Mouse (Mus musculus) B cell, adult 2 months (primary cell): ENCODE results near the gene Papss2.
"Not testable (repeated sequence)": the region's sequence is repeated elsewhere in the genome, so short reads cannot be mapped to it uniquely, and the experiment has no call there.

Experiments
- DNase-seq, 2 experiments: peaks; one replicate each; pipeline ENCODE4 v3.0.0; 2022

Gene Papss2

DNA sequence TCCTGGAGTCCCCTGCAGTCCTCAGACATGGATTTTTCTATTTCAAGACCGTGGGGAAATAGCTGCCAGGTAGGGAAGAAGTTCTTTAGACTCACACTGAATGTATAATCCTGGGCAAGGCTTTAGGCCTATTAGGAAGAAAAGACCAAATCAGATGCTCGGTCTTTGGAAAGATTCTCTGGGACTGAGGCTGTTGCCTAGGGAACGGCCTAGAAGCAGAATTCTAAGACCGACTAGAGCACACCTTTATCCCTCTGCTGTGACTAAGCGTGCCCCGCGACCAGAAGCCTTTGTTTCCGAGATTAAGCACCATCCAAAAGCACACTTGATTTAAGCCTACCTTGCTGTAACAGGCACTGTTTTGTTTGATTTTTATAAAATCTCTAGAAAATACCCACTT lies 46.4 kb downstream of the Papss2 start:
- DNase-seq, result no peak

DNA sequence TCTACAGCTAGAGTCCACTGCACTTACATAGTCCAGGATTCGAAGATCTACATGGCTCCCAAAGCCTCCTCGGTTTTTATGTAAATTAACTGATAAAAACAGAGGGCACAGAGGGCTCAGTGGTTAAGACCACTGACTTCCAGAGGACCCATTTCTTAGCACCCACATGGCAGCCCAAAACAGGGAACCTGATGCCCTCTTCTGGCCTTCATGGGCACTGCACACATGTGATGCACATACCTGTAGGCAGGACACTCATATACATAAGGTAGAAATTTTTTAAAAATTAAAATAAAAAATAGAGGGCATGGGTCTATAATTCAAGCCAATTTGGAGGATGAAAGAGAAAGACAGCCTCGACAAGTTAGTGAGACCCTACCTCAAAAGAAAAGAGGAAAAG lies 48.1 kb downstream of the Papss2 start:
- peak in 1 of 2 experiments; percentile 4 for DNase-seq

DNA sequence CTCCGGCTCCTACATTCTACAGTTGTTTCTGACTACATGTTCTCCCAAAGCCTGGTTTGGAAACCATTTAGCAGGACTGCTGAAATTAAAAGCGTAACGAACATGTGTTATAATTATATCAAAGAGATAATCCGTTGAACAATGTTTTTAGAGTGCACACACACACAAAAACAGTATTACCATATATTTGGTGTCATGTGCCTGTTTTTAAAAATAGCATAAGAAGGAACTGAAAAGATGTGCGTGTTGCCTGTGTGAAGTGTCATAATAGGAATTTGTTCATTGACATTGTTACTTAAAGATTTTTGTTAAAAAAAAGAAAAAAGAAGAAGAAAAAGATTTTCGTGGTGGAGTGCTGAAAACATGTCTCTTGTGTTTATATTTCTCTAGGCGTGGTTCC lies 50.3 kb downstream of the Papss2 start:
- DNase-seq, result no peak

DNA sequence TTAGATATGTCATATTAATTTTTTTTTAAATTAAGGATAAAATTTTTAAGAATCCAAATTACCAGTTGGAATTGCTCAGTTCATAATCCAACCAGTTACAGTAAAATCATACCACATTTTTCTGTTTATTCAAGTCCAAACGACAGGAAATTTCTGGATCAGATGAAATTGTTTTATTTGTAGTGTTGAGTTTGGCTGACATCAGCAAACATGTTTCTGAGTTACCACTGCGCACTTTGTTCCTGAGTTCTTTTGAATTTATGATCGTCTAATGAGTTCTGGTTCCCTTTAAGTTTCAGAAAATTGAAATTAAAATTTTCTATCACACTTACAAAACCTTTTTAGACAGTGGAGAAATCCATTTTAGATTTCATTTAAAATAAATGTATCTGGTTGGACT lies 50.8 kb downstream of the Papss2 start:
- no peak for DNase-seq

DNA sequence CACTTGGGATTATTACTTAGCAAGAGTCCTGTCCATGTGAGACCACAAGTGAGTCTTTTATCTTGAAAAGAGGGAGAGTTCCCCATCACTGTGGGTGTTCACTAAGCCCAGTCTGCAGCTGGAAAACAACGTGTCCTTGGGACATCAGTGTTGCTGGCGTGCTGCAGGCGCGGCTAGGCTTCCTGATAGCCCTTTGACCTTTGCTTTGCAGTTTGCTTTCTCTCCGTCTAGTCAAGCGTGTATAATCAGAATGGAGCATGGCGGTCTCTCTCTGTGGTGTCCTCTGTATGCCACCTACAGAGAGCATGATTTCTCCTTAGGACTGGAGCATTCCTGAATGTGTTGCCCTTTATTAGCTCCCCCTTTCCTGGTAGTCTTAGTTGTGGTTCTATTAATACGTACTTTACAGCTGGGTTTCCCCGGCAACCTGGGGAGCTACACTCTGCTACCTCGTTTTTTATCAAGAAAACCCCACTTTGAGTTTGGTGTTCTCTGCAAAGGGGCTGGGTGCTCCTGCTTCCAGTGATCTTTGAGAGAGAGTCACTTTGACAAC lies 52.5 kb downstream of the Papss2 start:
- DNase-seq, result no peak

DNA sequence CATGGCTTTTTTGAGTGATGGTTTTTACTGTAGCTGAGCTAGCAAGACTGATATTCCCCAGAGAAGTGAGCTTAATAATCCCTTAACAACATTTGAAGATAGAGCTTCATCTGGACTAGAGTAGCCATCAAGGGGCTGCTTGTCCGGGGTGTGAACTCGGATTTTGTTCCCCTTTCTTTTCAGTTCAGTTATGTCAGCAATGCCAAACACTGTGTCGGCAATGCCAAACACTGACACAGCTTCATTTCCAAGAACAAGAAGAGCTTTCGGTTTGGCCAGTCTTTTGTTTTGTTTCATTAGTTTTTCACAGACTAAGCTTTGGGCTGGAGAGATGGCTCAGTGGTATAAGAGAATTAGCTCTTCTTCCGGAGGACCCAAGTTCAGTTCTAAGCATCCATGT lies 55.5 kb downstream of the Papss2 start:
- DNase-seq, result no peak

DNA sequence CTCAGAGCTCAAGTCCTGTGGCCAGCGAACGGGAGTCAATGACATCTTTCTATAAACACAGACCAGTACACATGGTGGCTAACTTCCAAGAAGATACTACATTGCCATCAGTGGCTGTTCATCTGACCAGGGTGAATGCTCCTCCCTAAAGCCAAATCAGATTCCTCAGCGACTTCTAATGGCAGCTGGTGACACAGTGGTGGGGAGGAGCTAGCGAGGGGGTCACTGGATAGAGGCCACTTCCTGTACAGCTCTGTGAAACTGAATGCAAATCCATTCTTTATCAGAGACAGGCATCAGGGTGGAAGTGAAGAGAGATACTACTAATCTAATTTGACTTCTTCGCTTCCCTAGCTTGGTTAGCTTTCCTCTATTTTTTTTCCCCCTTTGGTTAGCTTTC lies 57.5 kb downstream of the Papss2 start:
- DNase-seq, result no peak

DNA sequence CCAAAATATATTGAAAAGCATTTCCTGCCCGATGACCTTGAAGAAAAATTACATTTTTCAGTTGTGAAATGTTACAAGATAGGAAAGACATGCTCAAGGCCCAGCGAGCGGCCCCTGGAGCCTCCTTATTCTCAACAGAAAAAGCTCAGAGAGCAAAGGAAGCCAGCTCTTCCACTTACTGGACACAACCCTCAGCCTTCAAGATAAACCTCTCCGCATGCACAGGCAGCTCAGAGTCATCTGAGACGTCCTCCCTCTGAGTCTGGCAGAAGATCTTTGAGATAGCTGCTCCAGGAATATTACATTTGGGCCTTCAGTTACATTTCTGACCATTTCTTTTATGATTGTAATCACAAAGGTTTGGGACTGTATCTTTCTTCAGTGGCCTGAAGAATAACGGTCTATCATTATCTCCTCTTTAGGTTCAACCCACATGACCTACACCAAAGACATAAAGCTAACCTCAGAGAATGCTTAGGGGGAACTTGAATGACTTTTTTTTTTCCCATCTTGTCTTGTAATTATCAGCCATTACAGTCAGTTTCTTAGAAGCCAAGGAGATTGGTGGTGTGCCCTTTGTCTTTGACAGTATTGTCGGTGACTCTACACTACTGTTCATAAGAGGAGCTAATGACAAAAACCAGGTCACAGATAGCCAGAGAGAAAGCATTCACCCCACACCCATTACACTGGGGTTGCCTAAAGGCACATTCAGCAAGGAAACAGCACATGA lies 58.2 kb downstream of the Papss2 start:
- DNase-seq, result no peak

DNA sequence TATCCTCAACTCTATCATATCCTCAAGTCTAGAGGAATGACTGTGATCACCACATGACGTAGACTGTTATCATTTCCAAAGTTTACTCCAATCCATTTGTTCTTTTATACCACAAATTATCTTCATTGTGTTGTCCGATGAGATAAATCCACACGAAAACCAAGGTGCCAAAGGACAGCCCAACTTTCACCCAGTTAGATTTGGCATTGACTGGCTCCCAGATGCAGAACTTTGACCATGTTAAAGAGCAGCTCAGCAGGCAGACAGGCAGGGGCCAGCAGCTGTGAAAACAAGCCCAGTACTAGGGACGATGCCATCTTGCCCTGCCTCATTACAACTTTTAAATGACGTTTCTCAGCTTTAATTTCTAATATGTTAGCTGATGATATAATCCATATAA lies 63.8 kb downstream of the Papss2 start:
- no peak for DNase-seq

DNA sequence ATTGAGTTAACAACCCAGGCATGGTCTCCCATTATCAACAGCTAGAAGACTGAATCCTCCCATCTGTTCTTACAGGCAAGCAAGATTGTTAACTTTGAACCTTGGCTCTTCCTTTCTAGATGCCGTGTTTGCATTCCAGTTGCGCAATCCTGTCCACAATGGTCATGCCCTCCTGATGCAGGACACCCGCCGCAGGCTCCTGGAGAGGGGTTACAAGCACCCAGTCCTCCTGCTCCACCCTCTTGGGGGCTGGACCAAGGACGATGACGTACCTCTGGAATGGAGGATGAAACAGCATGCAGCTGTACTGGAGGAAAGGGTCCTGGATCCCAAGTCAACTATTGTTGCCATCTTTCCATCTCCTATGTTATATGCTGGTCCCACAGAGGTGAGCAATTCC lies 67.3 kb downstream of the Papss2 start:
- no peak for DNase-seq

DNA sequence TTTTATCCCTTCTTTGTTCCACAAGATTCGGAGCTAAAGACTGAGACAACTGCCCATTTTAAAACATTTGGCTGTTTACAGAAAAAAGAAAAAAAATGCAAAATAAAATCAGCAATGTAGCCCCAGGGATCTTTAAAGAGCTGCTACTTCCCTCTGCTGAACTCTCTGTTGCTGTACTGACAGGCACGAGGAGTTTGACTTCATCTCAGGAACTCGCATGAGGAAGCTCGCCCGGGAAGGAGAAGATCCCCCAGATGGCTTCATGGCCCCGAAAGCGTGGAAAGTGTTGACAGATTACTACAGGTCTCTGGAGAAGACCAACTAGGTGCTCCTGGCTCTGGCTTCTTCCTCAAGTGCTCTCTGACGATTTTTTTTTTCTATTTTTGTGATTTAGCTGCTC lies 69.7 kb downstream of the Papss2 start:
- DNase-seq, result no peak

DNA sequence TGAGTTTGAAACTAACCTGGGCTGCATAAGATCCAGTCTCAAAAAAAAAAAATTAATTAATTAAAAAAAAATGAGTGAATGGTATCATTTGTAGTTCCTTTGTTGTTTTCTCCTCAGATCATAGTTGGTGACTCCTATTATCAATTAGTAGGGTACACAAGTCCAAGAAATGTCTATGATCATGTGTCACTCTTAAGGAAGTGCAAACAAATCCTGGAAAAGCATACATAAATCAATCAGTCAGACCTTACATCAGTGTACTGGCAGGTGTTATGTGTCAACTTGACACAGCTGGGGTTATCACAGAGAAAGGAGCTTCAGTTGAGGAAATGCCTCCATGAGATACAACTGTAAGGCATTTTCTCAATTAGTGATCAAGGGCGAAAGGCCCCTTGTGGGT lies 72.2 kb downstream of the Papss2 start:
- DNase-seq, result not testable (repeated sequence)

DNA sequence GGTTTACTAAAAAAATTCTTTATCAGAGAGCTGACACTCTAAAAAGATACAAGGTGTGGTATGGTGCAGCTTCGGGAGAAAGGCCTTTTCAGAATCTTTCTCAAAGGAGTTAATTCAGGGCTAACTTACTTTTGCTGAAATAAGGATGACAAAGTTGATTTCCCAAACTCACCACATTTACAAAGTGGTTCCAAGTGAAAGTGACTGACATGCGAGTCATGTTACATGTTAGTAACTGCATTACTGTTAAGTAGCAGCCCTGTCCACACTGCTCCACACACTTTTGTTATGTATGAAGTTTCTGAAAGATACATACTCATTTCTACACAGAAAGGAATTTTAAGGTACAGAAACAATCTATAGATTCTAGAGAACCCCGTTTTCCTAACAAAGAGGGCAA lies 80.2 kb downstream of the Papss2 start:
- DNase-seq, result no peak

DNA sequence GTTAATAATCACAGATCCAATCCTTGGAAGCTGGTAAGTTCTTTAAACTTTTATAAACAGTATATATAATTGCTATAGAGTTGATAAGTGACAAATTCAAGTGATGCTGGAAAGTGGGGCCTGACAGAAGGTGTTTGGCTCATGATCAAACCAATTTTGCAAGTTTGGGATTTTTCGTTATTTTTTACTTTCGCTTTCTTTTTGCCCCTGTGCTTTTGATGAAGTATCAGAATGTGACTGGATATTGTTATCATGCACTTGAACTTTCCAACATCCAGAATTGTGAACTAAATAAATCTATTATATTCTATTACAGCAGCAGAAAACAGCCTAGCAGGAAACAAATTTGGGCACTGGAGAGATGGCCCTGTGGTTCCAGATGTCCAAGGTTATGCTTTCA lies 85.3 kb downstream of the Papss2 start:
- DNase-seq, result no peak

DNA sequence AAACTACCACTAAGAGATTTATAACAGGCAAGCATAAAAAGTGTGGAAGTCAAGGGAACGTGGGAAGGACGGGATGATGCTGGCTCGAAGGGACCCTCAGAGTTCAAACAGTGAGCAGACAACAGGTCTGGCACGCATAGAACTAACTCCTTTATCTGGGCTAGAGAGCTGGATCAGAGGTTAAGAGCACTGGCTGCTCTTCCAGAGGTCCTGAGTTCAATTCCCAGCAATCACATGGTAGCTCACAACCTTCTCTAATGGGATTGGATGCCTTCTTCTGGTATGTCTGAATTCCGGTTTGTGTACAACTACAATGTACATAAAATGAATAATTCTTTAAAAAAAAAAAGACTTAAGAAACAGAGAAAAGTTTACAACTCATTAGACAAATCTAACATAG lies 87.5 kb downstream of the Papss2 start:
- no peak for DNase-seq

DNA sequence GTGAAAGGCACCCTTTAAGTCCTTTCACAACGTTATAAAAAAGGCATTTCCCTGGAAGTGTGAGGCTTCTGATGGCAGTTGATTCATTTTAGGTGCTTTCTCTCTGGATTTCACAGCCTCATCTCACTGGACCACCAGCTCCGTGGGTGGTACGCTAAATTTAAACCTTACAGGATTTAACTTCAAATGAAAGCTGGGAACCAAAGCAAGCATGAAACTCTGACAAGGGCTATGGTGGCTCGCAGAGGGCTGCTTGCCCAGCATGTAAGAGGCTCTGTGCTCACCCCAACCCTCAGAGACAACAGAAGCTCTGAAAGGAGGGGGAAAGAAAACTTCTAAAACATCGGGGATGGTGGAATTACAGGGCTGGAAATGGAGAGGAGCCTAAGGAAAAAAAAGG lies 92.1 kb downstream of the Papss2 start:
- no peak for DNase-seq

DNA sequence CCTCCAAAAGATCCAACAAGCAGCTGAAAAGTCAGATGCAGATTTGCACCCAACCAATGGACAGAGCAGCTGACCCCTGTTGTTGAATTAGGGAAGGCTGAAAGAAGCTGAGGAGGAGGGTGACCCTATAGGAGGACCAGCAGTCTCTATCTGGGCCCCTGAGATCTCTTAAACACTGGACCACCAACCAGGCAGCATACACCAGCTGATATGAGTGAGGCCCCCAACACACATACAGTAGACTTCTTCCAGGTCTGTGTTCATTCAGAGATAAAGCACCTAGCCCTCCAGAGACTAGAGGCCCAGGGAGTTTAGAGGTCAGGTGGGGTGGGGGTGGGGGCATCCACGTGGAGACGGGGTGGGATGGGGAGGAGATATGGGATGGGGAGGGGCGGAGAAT lies 92.6 kb downstream of the Papss2 start:
- not testable (repeated sequence) for DNase-seq

DNA sequence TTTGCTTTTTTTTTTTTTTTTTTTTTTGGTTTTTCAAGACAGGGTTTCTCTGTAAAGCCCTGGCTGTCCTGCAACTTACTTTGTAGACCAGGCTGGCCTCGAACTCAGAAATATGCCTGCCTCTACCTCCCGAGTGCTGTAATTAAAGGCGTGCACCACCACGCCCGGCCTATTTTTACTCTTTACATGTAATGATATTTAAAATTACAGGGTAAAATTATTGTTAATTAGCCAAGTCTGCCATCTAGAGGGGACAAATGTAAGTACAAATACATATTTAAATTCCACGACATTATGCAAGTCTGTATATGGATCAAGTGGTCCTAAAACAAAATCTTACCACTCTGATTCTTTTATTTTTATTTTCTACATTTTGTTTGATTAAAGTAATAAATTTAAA lies 94.1 kb downstream of the Papss2 start:
- peak; percentile 34 for DNase-seq

DNA sequence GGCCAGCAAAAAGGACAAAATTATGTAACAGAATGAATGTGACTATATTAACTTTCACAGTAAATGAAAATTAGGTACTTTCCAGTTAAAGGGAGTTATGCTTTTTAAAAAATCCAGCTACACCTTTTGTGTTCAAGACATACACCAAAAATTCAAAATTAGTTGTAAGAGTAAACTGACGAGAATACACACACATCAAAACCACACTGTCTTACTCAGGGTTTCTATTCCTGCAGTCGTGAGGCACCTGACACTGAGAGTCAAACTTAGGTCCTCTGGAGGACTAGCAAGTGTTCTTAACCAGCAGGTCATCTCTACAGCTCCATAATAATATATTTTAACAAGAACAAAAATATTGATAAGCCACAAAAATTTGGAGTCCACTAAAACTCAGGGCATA lies 101.1 kb downstream of the Papss2 start:
- DNase-seq, result no peak

DNA sequence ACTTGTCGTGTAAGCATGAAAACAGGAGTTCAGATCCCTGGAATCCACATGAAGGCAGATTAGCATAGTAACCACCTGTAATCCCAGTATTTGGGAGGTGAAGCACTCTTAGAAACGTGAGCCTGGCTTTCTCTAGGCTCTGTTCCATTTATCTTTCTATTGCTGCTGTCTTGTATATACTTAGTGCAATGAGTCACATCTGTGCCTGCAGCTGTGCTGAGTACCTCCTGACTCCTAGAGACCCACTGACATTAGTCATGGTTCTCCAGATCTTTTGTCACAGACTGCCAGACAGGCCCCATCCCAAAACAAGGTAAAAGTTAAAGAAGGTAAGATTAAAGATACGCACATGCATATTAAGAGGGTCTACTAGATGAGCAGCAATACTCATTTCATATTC lies 106.6 kb downstream of the Papss2 start:
- no peak for DNase-seq

DNA sequence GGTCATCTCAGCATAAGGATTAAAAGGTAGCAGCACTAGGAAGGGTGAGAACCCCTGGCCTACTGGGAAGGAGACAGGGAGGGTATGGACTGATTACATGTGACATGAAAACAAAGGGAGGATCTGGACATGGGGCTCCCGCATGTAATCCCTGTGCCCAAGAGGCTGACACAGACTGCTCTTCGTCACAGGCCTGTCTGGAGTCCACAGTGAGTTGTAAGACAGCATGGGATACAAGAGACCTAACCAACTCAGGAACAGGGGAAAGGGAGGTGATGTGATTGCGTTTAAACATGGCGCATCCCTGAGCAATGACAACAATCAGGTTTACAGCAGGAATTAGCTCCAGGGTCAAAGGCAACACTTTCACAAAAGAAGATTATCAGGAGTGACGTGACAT lies 113.4 kb downstream of the Papss2 start:
- no peak for DNase-seq

DNA sequence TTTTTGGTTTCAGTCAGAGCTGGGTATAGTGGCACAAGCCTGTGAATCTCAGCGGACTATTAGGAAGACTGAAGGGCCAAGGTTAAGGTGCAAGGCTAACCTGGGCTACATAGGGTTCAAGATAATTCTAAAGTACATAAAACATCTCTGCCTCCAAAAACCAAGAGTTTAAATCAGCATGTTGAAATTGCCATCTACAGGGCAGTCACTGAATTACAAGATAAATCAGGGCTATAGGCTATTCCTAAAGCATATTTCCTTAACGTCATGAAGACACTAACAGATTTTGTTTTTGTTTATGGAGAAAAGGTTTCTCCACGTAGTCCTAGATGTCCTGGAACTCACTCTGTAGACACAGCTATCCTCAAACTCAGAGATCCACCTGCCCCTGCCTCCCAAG lies 114.7 kb downstream of the Papss2 start:
- peak; percentile 18 to 25 for DNase-seq

DNA sequence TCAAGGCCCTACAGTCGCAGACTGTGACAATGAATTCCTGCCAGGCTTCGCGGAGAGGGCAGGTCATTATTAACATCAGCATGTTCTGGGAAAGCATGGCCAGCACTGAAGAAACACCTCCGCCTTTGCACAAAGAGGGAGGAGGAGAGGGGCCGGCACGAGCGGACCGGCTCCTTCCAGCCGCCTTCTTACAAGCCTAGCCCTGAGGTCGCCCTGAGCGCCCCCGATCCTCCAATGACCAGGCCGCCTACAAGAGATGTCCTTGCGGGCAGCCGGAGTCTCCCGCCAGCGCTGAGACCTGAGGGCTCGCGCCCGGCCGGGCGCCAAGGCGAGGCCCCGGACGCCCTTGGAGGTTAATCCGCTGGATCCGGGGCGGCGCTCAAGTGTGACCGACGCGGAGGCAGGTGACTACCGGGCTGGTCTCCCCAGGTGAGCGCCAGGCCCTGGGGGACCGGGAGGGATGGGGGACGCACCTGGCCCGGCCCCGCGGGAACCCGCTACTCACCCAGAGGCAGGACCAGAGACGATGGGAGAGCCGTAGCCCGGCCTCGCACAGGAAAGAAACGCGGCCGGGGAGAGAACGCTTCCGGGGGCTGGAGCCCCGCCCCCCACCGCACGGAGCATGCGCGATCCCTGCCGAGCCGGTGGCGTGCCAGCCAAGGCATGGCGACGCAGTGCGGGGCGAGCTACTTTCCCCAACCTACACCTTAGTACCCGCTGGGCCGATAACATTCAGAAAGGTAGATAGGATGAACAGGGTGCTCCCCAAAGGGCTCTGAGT lies 116.4 kb downstream of the Papss2 start:
- DNase-seq, result peak; percentile 95 to 96

DNA sequence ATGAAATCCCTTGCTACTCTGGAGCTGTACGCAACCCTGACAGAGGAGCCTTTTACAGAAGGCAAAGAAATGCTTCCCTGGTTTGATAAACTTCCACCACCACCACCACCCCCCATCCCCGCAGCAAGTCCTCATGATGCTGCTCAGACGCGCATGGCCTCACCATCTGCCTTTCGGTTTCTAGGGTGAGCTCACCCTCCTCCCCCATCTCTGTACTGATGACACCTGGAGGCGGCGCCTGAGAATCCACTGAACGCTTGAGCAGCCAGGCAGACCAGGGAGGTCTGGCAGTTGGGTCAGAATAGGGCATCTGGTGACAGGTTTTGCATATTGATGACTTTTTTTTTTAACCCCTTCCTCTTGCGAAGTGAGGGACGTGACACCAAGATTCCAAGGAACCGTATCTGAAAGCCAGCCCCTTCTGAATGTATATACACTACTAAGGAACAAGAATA lies 117.0 kb downstream of the Papss2 start:
- peak; percentile 91 to 94 for DNase-seq
